Mouse (Mus musculus) midbrain, embryonic 14.5 days (tissue): ENCODE measurements around the gene Vil1. TPM values are rescaled to one million over a fixed set of nuclear protein-coding genes. Genes with fewer than 3 reads are reported as not detected.

Experiments
- ATAC-seq: fragments of 200-750 bp; cut with Nextera tagmentation; 2 replicates; pipeline ENCODE4 v1.8.0; 2017; ENCODE audit warnings: moderate number of reproducible peaks, moderate library complexity; ENCODE audit not compliant: low FRiP score, low TSS enrichment
- DNase-seq: peaks from one replicate; pipeline ENCODE4 v3.0.0-alpha.2; 2015
- H3K27ac ChIP-seq: fragments of 300-500 bp; sonication (generic); replicated peaks from 2 replicates; pipeline ENCODE4 v1.5.1; 2014; ENCODE audit warnings: mild to moderate bottlenecking, low read depth, low read length, moderate library complexity
- H3K27me3 ChIP-seq: fragments of 300-500 bp; sonication (generic); 2 replicates; pipeline ENCODE4 v1.6.1; 2014; ENCODE audit warnings: low read length, control low read depth, mixed read lengths; ENCODE audit not compliant: control insufficient read depth, insufficient read depth
- H3K36me3 ChIP-seq: fragments of 300-500 bp; sonication (generic); 2 replicates; pipeline ENCODE4 v1.6.1; 2014; ENCODE audit warnings: low read length, control low read depth; ENCODE audit not compliant: control insufficient read depth, insufficient read depth
- H3K4me1 ChIP-seq: fragments of 300-500 bp; sonication (generic); 2 replicates; pipeline ENCODE4 v1.6.1; 2014; ENCODE audit warnings: mild to moderate bottlenecking, antibody characterized with exemption, low read length, control low read depth; ENCODE audit not compliant: control insufficient read depth, insufficient read depth
- H3K4me2 ChIP-seq: fragments of 300-500 bp; sonication (generic); 2 replicates; pipeline ENCODE4 v1.6.1; 2014; ENCODE audit warnings: mild to moderate bottlenecking, low read length, moderate library complexity
- H3K4me3 ChIP-seq: fragments of 300-500 bp; sonication (generic); replicated peaks from 2 replicates; pipeline ENCODE4 v1.5.1; 2014; ENCODE audit warnings: low read depth, low read length
- H3K9ac ChIP-seq: fragments of 300-500 bp; sonication (generic); replicated peaks from 2 replicates; pipeline ENCODE4 v1.6.1; 2014; ENCODE audit warnings: mild to moderate bottlenecking, low read length, moderate library complexity
- H3K9me3 ChIP-seq: fragments of 300-500 bp; sonication (generic); 2 replicates; pipeline ENCODE4 v1.6.1; 2016; ENCODE audit warnings: low read length, control low read depth, mixed read lengths; ENCODE audit not compliant: control insufficient read depth
- WGBS: fragments of 180-500 bp; shearing (Covaris S2); extraction: QIAGEN DNeasy Blood & Tissue Kit; methylation state at CpG from one replicate; pipeline ENCODE4 v1.1.7; 2014; 5-methylcytosine and 5-hydroxymethylcytosine counted together
- microRNA counts: library from miRNA; unstranded; fragments of <30 nt; microRNA quantifications from one replicate; lab custom pipeline; 2016
- microRNA-seq: library from miRNA; unstranded; fragments of <30 nt; microRNA quantifications from one replicate; pipeline ENCODE4, GENCODE M21; 2016
- polyA plus RNA-seq: library from polyadenylated mRNA; unstranded; fragments of >200 nt; fragmentation: Nextera tagmentation; extraction: Ambion mirVana; gene quantifications from 2 replicates; pipeline ENCODE4 v1.2.1, GENCODE M21; 2014

Vil1 gene
- polyA plus RNA-seq, 1 experiment from 2014 or later, result 0.30 TPM

DNA sequence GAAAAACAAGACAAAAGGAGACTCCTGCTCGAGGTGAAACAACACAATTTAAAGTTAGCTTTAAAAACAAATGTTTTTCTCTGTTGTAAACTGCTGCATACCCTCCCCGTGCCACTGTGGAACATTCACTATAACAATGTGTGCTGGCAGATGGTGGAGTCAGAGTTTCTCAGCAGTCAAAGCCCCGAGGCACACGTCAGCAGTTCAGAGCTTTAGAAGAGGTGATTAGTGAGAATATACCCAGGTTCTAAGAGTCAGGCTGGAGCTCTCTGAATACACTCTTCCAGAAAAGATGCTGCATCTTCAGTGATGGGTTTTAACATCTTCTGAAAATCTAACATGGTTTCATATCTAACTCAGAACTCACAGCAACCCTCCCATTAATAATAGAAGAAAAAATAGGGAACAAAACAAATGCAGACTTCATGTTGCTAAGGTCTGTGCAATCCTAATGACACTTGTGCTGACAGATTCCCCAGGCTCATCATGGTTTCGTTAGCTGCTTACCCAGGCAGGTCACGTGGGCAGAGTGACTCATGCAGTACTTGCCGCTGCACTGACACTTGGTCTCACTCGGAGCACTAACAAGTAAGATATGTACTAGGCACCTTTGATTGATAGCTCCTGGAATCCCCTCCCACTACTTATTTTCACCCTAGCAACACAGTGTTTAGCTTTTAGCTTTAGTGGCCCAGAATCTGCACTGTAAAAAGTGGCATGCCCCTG is 28.7 kb downstream of the Vil1 start:
- no peak overlapping the region for H3K4me2 ChIP-seq
- no peak overlapping the region for H3K4me3 ChIP-seq
- peaks cover 54% of the 10 kb centered on the region for H3K36me3 ChIP-seq
- no peaks in the 10 kb centered on the region for H3K9me3 ChIP-seq
- ATAC-seq (no peak), DNase-seq (peak; percentile 17)
- no peak overlapping the region for H3K27ac ChIP-seq
- no peaks in the 10 kb centered on the region for H3K4me1 ChIP-seq
- no peaks in the 10 kb centered on the region for H3K27me3 ChIP-seq
- H3K9ac ChIP-seq, result no peak overlapping the region
- 81% methylated on average over 8 of the region's 8 CpGs for WGBS

DNA sequence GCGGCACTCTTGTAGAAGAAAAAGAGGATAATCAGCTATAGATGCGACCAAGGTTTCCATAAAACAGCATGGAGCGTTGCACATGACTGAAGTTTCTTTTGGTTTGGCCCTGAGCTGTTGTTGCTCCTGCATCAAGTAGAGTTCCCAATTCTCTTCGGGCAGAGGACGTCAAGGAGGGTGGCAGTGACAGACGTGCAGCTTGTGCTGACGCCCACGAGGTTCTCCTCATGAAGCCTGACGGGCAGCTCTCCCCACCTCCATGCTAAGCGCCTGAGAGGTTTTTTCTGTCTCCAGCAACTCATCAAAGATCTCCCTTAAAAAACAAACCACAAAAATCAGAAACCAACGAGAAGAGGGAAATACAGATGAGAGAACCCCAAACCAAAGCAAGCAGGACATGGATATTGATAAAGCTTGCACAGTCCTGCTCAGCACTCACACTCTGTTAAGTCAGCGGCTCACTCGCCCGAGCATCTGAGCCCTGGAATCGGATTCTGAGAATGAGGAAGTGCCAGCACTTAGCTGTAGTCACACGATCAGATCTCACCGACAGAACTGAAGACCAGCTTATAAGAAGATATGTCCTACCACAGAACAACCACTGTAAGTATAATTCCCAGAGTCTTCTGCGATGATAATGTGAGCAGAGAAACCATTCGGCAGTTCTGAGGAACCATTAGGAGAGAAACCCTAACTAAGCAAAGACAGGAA is 30.1 kb downstream of the Vil1 start:
- no peak for DNase-seq
- 93% methylated on average over 19 of the region's 19 CpGs for WGBS
- H3K27me3 ChIP-seq, result no peaks in the 10 kb centered on the region
- no peaks in the 10 kb centered on the region for H3K4me1 ChIP-seq
- H3K9me3 ChIP-seq, result no peaks in the 10 kb centered on the region
- no peak for ATAC-seq
- H3K4me2 ChIP-seq, result no peak overlapping the region
- no peak overlapping the region for H3K27ac ChIP-seq
- no peak overlapping the region for H3K4me3 ChIP-seq
- H3K9ac ChIP-seq, result no peak overlapping the region
- peaks cover 51% of the 10 kb centered on the region for H3K36me3 ChIP-seq

DNA sequence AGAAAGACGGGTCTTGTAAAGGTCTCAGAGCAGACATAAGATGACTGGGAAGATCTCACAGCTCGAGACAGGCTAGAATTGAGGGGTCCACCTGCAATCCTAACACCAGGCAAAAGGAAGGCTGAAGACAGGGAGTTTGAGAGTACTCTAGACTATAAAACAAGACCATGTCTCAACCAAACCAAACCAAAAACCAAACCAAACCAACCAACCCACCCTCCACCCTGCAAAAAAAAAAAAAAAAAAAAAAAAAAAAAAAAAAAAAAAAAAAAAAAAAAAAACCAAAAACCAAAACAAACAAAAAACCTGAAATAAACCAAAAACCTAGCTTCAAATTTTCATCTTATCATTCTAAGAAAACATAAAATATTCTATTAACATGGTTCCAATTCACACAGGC is 35.4 kb downstream of the Vil1 start:
- H3K36me3 ChIP-seq, result peaks cover 53% of the 10 kb centered on the region
- no peak overlapping the region for H3K9ac ChIP-seq
- no peaks in the 10 kb centered on the region for H3K9me3 ChIP-seq
- H3K27ac ChIP-seq, result no peak overlapping the region
- whole genome bisulfite sequencing, result 99% methylated on average over 2 of the region's 2 CpGs
- no peaks in the 10 kb centered on the region for H3K27me3 ChIP-seq
- ATAC-seq, result no peak
- DNase-seq, result no peak
- H3K4me1 ChIP-seq, result no peaks in the 10 kb centered on the region
- H3K4me2 ChIP-seq, result no peak overlapping the region
- no peak overlapping the region for H3K4me3 ChIP-seq

DNA sequence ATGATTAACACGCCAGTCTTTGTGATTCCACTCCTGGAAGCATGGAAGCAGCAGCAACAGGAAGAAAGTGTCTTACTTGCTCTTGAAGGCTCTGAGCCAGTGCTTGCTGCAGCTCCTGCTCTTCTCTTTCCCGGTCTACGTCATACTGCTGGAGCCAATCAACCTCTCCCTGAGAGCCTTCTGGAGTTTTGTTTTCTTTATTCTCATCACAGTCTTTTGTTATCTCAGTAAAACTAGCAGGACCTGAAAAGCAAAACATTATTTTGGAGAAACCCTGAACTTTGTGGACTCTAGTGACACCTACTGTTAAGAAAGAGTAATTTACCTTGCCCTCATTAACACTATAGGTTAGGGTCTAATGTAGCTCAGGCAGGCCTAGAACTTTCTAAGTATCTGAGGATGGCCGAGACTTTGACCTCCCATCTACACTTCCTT is 43.5 kb downstream of the Vil1 start:
- WGBS, result 72% methylated on average over 4 of the region's 4 CpGs
- H3K36me3 ChIP-seq, result peaks cover 61% of the 10 kb centered on the region
- H3K27me3 ChIP-seq, result no peaks in the 10 kb centered on the region
- no peak overlapping the region for H3K27ac ChIP-seq
- ATAC-seq (no peak), DNase-seq (peak; percentile 72)
- no peak overlapping the region for H3K4me3 ChIP-seq
- H3K9ac ChIP-seq, result no peak overlapping the region
- H3K4me1 ChIP-seq, result no peaks in the 10 kb centered on the region
- no peak overlapping the region for H3K4me2 ChIP-seq
- H3K9me3 ChIP-seq, result no peaks in the 10 kb centered on the region

DNA sequence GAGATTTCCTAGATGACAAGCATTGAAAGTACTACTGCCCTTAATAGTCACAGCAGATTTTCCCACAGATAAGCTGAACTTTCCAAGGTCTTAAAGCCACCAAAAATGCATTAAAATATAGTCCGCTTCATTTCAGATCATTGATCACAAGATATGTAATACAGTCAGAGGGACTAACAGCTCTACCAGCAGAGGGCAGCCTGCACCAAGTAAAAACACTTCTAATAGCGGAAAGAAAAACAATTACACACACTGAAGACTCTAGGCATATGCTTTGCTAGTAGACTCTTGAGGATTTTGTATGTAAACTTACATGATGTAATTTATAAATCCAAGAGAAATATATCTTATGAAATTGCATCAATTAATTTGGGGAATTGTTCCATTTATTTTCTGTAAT is 51.1 kb downstream of the Vil1 start:
- WGBS, result 84% methylated on average over 2 of the region's 2 CpGs
- Histone ChIP-seq H3K4me1 (no peaks in the 10 kb centered on the region), H3K9ac (no peak overlapping the region), H3K9me3 (no peaks in the 10 kb centered on the region), H3K27me3 (no peaks in the 10 kb centered on the region), H3K27ac (no peak overlapping the region), H3K36me3 (peaks cover 67% of the 10 kb centered on the region), H3K4me2 (no peak overlapping the region), H3K4me3 (no peak overlapping the region)
- ATAC-seq (no peak), DNase-seq (peak; percentile 59)

MicroRNAs within 50 kb of the gene (microRNA counts, 519-probe panel; counts per million panel counts)
- 4,680 counts per million, percentile 38 among the panel's probes with 10 or more counts for microRNA mmu-miR-26b (lab: Ali Mortazavi, UCI)

Small RNAs within 50 kb of the gene (microRNA-seq; reads per million reads assigned to microRNA genes)
- 15,500 reads per million, percentile 97 among the genes with 10 or more reads in this experiment for gene Mir26b

Other genes starting within 250 kb of the Vil1 start
- not detected in 2 replicates for gene Cxcr1, start 214.7 kb upstream of the Vil1 start, polyA plus RNA-seq
- gene Arpc2, start 173.3 kb upstream of the Vil1 start, polyA plus RNA-seq, result 322 and 338 TPM in 2 replicates
- gene Gpbar1, start 130.8 kb upstream of the Vil1 start, polyA plus RNA-seq, result 0.27 and 0.39 TPM in 2 replicates
- 184 and 205 TPM in 2 replicates for gene Aamp, start 124.6 kb upstream of the Vil1 start, polyA plus RNA-seq
- 99.0 and 107 TPM in 2 replicates for gene Pnkd, start 124.4 kb upstream of the Vil1 start, polyA plus RNA-seq
- 3.8 and 5.6 TPM in 2 replicates for gene Tmbim1, start 103.8 kb upstream of the Vil1 start, polyA plus RNA-seq
- 0.30 and 0.57 TPM in 2 replicates for gene Catip, start 47.3 kb upstream of the Vil1 start, polyA plus RNA-seq
- 0.51 and 2.7 TPM in 2 replicates for gene Slc11a1, start 34.2 kb upstream of the Vil1 start, polyA plus RNA-seq
- 8.6 and 17.1 TPM in 2 replicates for gene Ctdsp1, start 17.9 kb upstream of the Vil1 start, polyA plus RNA-seq
- 48.5 and 56.0 TPM in 2 replicates for gene Cnot9, start 96.7 kb downstream of the Vil1 start, polyA plus RNA-seq
- gene Plcd4, start 133.5 kb downstream of the Vil1 start, polyA plus RNA-seq, result 4.4 and 6.2 TPM in 2 replicates
- gene Usp37, start 134.9 kb downstream of the Vil1 start, polyA plus RNA-seq, result 26.7 and 33.1 TPM in 2 replicates
- gene Zfp142, start 178.9 kb downstream of the Vil1 start, polyA plus RNA-seq, result 8.9 and 9.7 TPM in 2 replicates
- gene Bcs1l, start 178.9 kb downstream of the Vil1 start, polyA plus RNA-seq, result 20.8 and 22.5 TPM in 2 replicates
- gene Rnf25, start 192.0 kb downstream of the Vil1 start, polyA plus RNA-seq, result 9.8 and 30.4 TPM in 2 replicates
- gene Stk36, start 192.1 kb downstream of the Vil1 start, polyA plus RNA-seq, result 15.8 and 19.7 TPM in 2 replicates